Mouse (Mus musculus): ENCODE measurements around the gene Bcap31.
"Not testable (repeated sequence)": the region's sequence is repeated elsewhere in the genome, so short reads cannot be mapped to it uniquely, and the experiment has no call there.

Gene Bcap31

GRCm38 (mm10) chrX:73716109-73716661 lies at the start of gene Bcap31, which contains the start of gene Abcd1:
TSS of gene Bcap31 (minus strand) at chrX:73716175.
TSS of gene Abcd1 (plus strand) at chrX:73716597.
- peak; percentile 90 for DNase-seq (ENCODE audit: low read depth, low spot score)

GRCm38 (mm10) chrX:73765311-73765710 lies 49.3 kb upstream of the Bcap31 start:
- no peak for DNase-seq (ENCODE audit: low read depth, low spot score)

GRCm38 (mm10) chrX:73758611-73759290 lies 42.8 kb upstream of the Bcap31 start:
- no peak for DNase-seq (ENCODE audit: low read depth, low spot score)

- no peak for DNase-seq (ENCODE audit: low read depth, low spot score)
Measured at GRCm38 (mm10) chrX:73756334-73757140, 40.6 kb upstream of the Bcap31 start, which contains the start of gene Plxnb3. TSS of gene Plxnb3 (plus strand) at chrX:73757090.

- DNase-seq (ENCODE audit: low read depth, low spot score) = no peak
Measured at GRCm38 (mm10) chrX:73748977-73749376, 33.0 kb upstream of the Bcap31 start.

- DNase-seq (ENCODE audit: low read depth, low spot score) = no peak
Measured at GRCm38 (mm10) chrX:73744774-73745481, 29.0 kb upstream of the Bcap31 start.

GRCm38 (mm10) chrX:73739841-73740240 lies 23.9 kb upstream of the Bcap31 start:
- not testable (repeated sequence) for DNase-seq (ENCODE audit: low read depth, low spot score)

GRCm38 (mm10) chrX:73739151-73739550 lies 23.2 kb upstream of the Bcap31 start:
- no peak for DNase-seq (ENCODE audit: low read depth, low spot score)

- DNase-seq (ENCODE audit: low read depth, low spot score) = no peak
Measured at GRCm38 (mm10) chrX:73738155-73738554, 22.2 kb upstream of the Bcap31 start.

GRCm38 (mm10) chrX:73730908-73731307 lies 14.9 kb upstream of the Bcap31 start:
- DNase-seq (ENCODE audit: low read depth, low spot score) = no peak

- DNase-seq (ENCODE audit: low read depth, low spot score) = no peak
Measured at GRCm38 (mm10) chrX:73718686-73719362, 2.8 kb upstream of the Bcap31 start.

GRCm38 (mm10) chrX:73718271-73718670 lies 2.3 kb upstream of the Bcap31 start:
- DNase-seq (ENCODE audit: low read depth, low spot score) = no peak

- no peak for DNase-seq (ENCODE audit: low read depth, low spot score)
Measured at GRCm38 (mm10) chrX:73717667-73718066, 1.7 kb upstream of the Bcap31 start.

- DNase-seq (ENCODE audit: low read depth, low spot score) = peak; percentile 36
Measured at GRCm38 (mm10) chrX:73716709-73717545, 952 bp upstream of the Bcap31 start.

GRCm38 (mm10) chrX:73715476-73716108 lies 383 bp downstream of the Bcap31 start:
- DNase-seq (ENCODE audit: low read depth, low spot score) = no peak

GRCm38 (mm10) chrX:73700472-73700871 lies 15.5 kb downstream of the Bcap31 start:
- no peak for DNase-seq (ENCODE audit: low read depth, low spot score)

- DNase-seq (ENCODE audit: low read depth, low spot score) = no peak
Measured at GRCm38 (mm10) chrX:73690917-73691629, 24.9 kb downstream of the Bcap31 start.

- no peak for DNase-seq (ENCODE audit: low read depth, low spot score)
Measured at GRCm38 (mm10) chrX:73685629-73686028, 30.3 kb downstream of the Bcap31 start.

- DNase-seq (ENCODE audit: low read depth, low spot score) = no peak
Measured at GRCm38 (mm10) chrX:73684978-73685377, 31.0 kb downstream of the Bcap31 start.
